In the genomic region with DNA sequence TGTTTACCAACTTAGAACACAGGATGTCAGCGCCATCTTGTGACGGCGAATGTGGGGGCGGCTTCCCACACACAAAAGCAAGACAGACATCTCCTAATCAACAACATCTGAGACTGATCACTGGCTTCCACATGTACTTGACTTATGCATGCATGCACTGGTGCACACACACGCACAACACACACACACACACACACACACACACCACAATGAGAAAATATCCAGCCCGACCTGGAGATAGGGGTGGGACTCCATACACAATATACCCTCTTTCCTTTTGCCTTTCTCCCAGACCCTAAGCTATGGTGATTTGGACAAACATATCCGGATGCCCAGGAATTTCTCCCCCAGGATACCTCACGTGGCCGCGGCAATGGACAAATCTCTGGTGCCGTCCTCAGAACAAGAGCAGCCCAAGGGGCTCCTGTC, we compare ENCODE assay signal across 8 mouse cellular contexts. TPM values are rescaled to one million over a fixed set of nuclear protein-coding genes. Genes with fewer than 3 reads are reported as not detected.
A peak's percentile ranks its signal among the peaks of the same experiment; 100 is the strongest.
DNase-seq lines count a peak whose midpoint lies in the region; ATAC-seq and TF ChIP-seq lines count a peak whose summit lies in the region.

No protein-coding gene starts in this region.

- WGBS in heart, embryonic 16.5 days = 35% methylated on average over 11 of the region's 11 CpGs
- WGBS in stomach, embryonic 15.5 days = 30% methylated on average over 11 of the region's 11 CpGs

- no peaks in the 10 kb centered on the region for H3K4me1 ChIP-seq in cortical plate, adult 2 months (ENCODE audit: control insufficient read depth, insufficient read depth, low read length)
- H3K4me1 ChIP-seq in heart, embryonic 16.5 days (ENCODE audit: control insufficient read depth, insufficient read depth, low read length) = peaks cover 12% of the 10 kb centered on the region
- peaks cover 7% of the 10 kb centered on the region; the same call in 1 of the 2 replicates for H3K4me1 ChIP-seq in stomach, embryonic 15.5 days

- peak overlapping the region; percentile 17 for H3K4me3 ChIP-seq in cortical plate, adult 2 months (ENCODE audit: insufficient read depth, low read length)
- H3K4me3 ChIP-seq in heart, embryonic 16.5 days (ENCODE audit: low read length) = peak overlapping the region; percentile 23
- H3K4me3 ChIP-seq in stomach, embryonic 15.5 days (replicated peaks) = 0 out of 2 replicates have a peak overlapping the region, but pooled peaks have one; percentile 16

- DNase-seq in adrenal gland, adult 2 months = peak; percentile 28
- DNase-seq in adrenal gland, adult 8-10 months = no peak
- DNase-seq in kidney, postnatal 36 days = peak; percentile 29 to 39
- no peak for DNase-seq in right cerebral cortex, postnatal 25 days

- H3K27ac ChIP-seq in cortical plate, adult 2 months (ENCODE audit: insufficient read depth, low read length) = peak overlapping the region; percentile 74
- H3K27ac ChIP-seq in heart, embryonic 16.5 days (ENCODE audit: low read length) = peak overlapping the region; percentile 64
- 0 out of 2 replicates have a peak overlapping the region, but pooled peaks have one; percentile 9 for H3K27ac ChIP-seq in stomach, embryonic 15.5 days

- H3K27me3 ChIP-seq in heart, embryonic 16.5 days (ENCODE audit: control insufficient read depth, insufficient read depth, low read length) = no peaks in the 10 kb centered on the region
- H3K27me3 ChIP-seq in stomach, embryonic 15.5 days (replicated peaks) = no peaks in the 10 kb centered on the region

- peak overlapping the region; percentile 51 for H3K4me2 ChIP-seq in heart, embryonic 16.5 days (ENCODE audit: low read depth, low read length)
- peak overlapping the region; percentile 34 for H3K4me2 ChIP-seq in stomach, embryonic 15.5 days

- ATAC-seq in heart, embryonic 16.5 days (replicated peaks; ENCODE audit: extremely low read depth, insufficient read depth, low FRiP score) = no peak
- peak; percentile 54 for ATAC-seq in megakaryocyte-erythroid progenitor cell, adult 5-6 weeks (replicated peaks; ENCODE audit: low FRiP score, low TSS enrichment, poor library complexity, severe bottlenecking)
- ATAC-seq in stomach, embryonic 15.5 days (ENCODE audit: insufficient read depth, low FRiP score, low read depth) = no peak

- 0 out of 2 replicates have a peak overlapping the region, but pooled peaks have one; percentile 39 for H3K9ac ChIP-seq in heart, embryonic 16.5 days (ENCODE audit: low read length)
- no peak overlapping the region for H3K9ac ChIP-seq in stomach, embryonic 15.5 days

- no peak for TF ChIP-seq POLR2A in cortical plate, adult 2 months (IDR thresholded peaks at IDR 0.05; ENCODE audit: extremely low read depth, insufficient read depth, low read length)

- H3K36me3 ChIP-seq in heart, embryonic 16.5 days (ENCODE audit: control insufficient read depth, insufficient read depth) = no peaks in the 10 kb centered on the region
- no peaks in the 10 kb centered on the region for H3K36me3 ChIP-seq in stomach, embryonic 15.5 days

- TF ChIP-seq CTCF in cortical plate, adult 2 months (IDR thresholded peaks at IDR 0.05; ENCODE audit: extremely low read depth, insufficient read depth, low read length) = no peak

- no peaks in the 10 kb centered on the region for H3K9me3 ChIP-seq in heart, embryonic 16.5 days (replicated peaks; ENCODE audit: control insufficient read depth, low read length)
- no peaks in the 10 kb centered on the region for H3K9me3 ChIP-seq in stomach, embryonic 15.5 days

RNA-seq across cellular contexts. Expression of a gene that starts 3.2 kb away (rescaled TPM):
- total RNA-seq in adrenal gland, adult 2 months (2021) = 10 to 100 TPM; 39.6 to 57.8 TPM
- polyA plus RNA-seq in adrenal gland, adult 2 months (2012; rRNA removed) = 80.6 and 81.8 TPM in 2 replicates
- 10 to 100 TPM; 57.3 to 79.3 (median 70.3) TPM for total RNA-seq in adrenal gland, adult 8-10 months (2022)
- polyA plus RNA-seq in cortical plate, adult 2 months (2012; rRNA removed) = 111 and 115 TPM in 2 replicates
- 44.6 and 47.2 TPM in 2 replicates for polyA plus RNA-seq in heart, embryonic 16.5 days (2015; fragmentation: Nextera tagmentation; extraction: Ambion mirVana)
- 53.4 and 63.3 TPM in 2 replicates for total RNA-seq in megakaryocyte-erythroid progenitor cell, adult 5-6 weeks (2014; fragmentation: Nextera tagmentation)
- total RNA-seq in megakaryocyte-erythroid progenitor cell, adult 5-6 weeks (2017) = 44.3 and 46.4 TPM in 2 replicates
- 54.6 and 57.6 TPM in 2 replicates for polyA plus RNA-seq in stomach, embryonic 15.5 days (2015; fragmentation: Nextera tagmentation; extraction: Ambion mirVana)

RNA-seq across cellular contexts. Expression of a gene that starts 25.6 kb away (rescaled TPM):
- total RNA-seq in adrenal gland, adult 2 months (2021) = under 1 TPM; 0.07 to 0.14 TPM
- polyA plus RNA-seq in adrenal gland, adult 2 months (2012; rRNA removed) = 0.46 and 0.48 TPM in 2 replicates
- total RNA-seq in adrenal gland, adult 8-10 months (2022) = under 1 TPM; 0.31 to 0.67 (median 0.40) TPM
- polyA plus RNA-seq in cortical plate, adult 2 months (2012; rRNA removed) = 1.4 and 1.5 TPM in 2 replicates
- polyA plus RNA-seq in heart, embryonic 16.5 days (2015; fragmentation: Nextera tagmentation; extraction: Ambion mirVana) = 0.35 and 0.46 TPM in 2 replicates
- not detected in 2 replicates for total RNA-seq in megakaryocyte-erythroid progenitor cell, adult 5-6 weeks (2014; fragmentation: Nextera tagmentation)
- not detected in 2 replicates for total RNA-seq in megakaryocyte-erythroid progenitor cell, adult 5-6 weeks (2017)
- polyA plus RNA-seq in stomach, embryonic 15.5 days (2015; fragmentation: Nextera tagmentation; extraction: Ambion mirVana) = 0.80 and 1.3 TPM in 2 replicates

RNA-seq across cellular contexts. Expression of a gene that starts 32.4 kb away (rescaled TPM):
- total RNA-seq in adrenal gland, adult 2 months (2021) = 10 to 100 TPM; 25.8 to 37.8 TPM
- 17.4 and 17.5 TPM in 2 replicates for polyA plus RNA-seq in adrenal gland, adult 2 months (2012; rRNA removed)
- 10 to 100 TPM; 26.3 to 38.6 (median 33.1) TPM for total RNA-seq in adrenal gland, adult 8-10 months (2022)
- 11.9 and 12.4 TPM in 2 replicates for polyA plus RNA-seq in cortical plate, adult 2 months (2012; rRNA removed)
- polyA plus RNA-seq in heart, embryonic 16.5 days (2015; fragmentation: Nextera tagmentation; extraction: Ambion mirVana) = 13.0 and 15.6 TPM in 2 replicates
- total RNA-seq in megakaryocyte-erythroid progenitor cell, adult 5-6 weeks (2014; fragmentation: Nextera tagmentation) = 8.3 and 9.0 TPM in 2 replicates
- 15.2 and 29.7 TPM in 2 replicates for total RNA-seq in megakaryocyte-erythroid progenitor cell, adult 5-6 weeks (2017)
- polyA plus RNA-seq in stomach, embryonic 15.5 days (2015; fragmentation: Nextera tagmentation; extraction: Ambion mirVana) = 9.8 and 11.5 TPM in 2 replicates

RNA-seq across cellular contexts. Expression of a gene that starts 39.0 kb away (rescaled TPM):
- not detected for total RNA-seq in adrenal gland, adult 2 months (2021)
- not detected in 2 replicates for polyA plus RNA-seq in adrenal gland, adult 2 months (2012; rRNA removed)
- not detected for total RNA-seq in adrenal gland, adult 8-10 months (2022)
- not detected in 2 replicates for polyA plus RNA-seq in cortical plate, adult 2 months (2012; rRNA removed)
- polyA plus RNA-seq in heart, embryonic 16.5 days (2015; fragmentation: Nextera tagmentation; extraction: Ambion mirVana) = 0.10 TPM in 1 of 2 replicates, not detected in the other
- not detected in 2 replicates for total RNA-seq in megakaryocyte-erythroid progenitor cell, adult 5-6 weeks (2014; fragmentation: Nextera tagmentation)
- total RNA-seq in megakaryocyte-erythroid progenitor cell, adult 5-6 weeks (2017) = not detected in 2 replicates
- polyA plus RNA-seq in stomach, embryonic 15.5 days (2015; fragmentation: Nextera tagmentation; extraction: Ambion mirVana) = not detected in 2 replicates

RNA-seq across cellular contexts. Expression of a gene that starts 50.9 kb away (rescaled TPM):
- 10 to 100 TPM; 32.0 to 39.7 TPM for total RNA-seq in adrenal gland, adult 2 months (2021)
- 19.9 and 20.8 TPM in 2 replicates for polyA plus RNA-seq in adrenal gland, adult 2 months (2012; rRNA removed)
- total RNA-seq in adrenal gland, adult 8-10 months (2022) = 10 to 100 TPM; 41.7 to 58.2 (median 47.2) TPM
- 32.3 and 33.2 TPM in 2 replicates for polyA plus RNA-seq in cortical plate, adult 2 months (2012; rRNA removed)
- 17.6 and 21.7 TPM in 2 replicates for polyA plus RNA-seq in heart, embryonic 16.5 days (2015; fragmentation: Nextera tagmentation; extraction: Ambion mirVana)
- 10.3 and 19.9 TPM in 2 replicates for total RNA-seq in megakaryocyte-erythroid progenitor cell, adult 5-6 weeks (2014; fragmentation: Nextera tagmentation)
- 5.9 and 9.0 TPM in 2 replicates for total RNA-seq in megakaryocyte-erythroid progenitor cell, adult 5-6 weeks (2017)
- 18.0 and 19.5 TPM in 2 replicates for polyA plus RNA-seq in stomach, embryonic 15.5 days (2015; fragmentation: Nextera tagmentation; extraction: Ambion mirVana)

Comparison
In these comparisons a context has a peak if more than half of its experiments do, and no peak if none do; other contexts are left out.
1. DNase-seq: peak in adrenal gland, adult 2 months (single experiment) and kidney, postnatal 36 days (2 of 2); none in adrenal gland, adult 8-10 months (single experiment) and right cerebral cortex, postnatal 25 days (single experiment).
2. H3K27ac ChIP-seq: peak in every context shown above with its lines; median percentile 74 in cortical plate, adult 2 months; 64 in heart, embryonic 16.5 days; 9 in stomach, embryonic 15.5 days.
3. Peak in every context shown above with its lines, with median percentiles within 50 percentile points of each other: H3K4me3 ChIP-seq.